Mouse (Mus musculus): ENCODE results near the gene Rtn4.

Rtn4 gene

DNA sequence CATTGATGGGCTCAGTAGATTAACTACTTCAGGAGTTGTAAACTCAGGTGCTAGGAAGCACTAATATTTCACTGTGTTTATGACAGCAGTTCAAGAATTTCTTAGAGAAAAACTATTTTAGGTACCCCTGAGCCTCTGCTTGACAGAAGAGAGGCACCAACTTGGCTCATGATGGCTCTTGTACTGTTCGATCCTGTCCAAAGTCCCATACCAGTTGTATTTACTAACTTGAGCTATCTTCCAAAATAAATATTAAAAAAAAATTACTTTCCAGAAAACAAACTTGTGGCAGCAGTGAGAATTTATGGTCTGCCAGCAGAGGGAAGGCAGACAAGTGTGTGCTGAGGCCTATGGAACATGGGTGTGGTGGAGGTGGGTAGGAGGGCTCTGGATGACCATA lies 70.0 kb downstream of the Rtn4 start:
- no peak for DNase-seq (ENCODE audit: low read depth, low spot score)

GRCm38 (mm10) chr11:29765063-29765462 lies 72.3 kb downstream of the Rtn4 start:
- no peak for DNase-seq (ENCODE audit: low read depth, low spot score)

GRCm38 (mm10) chr11:29766313-29766982 lies 73.7 kb downstream of the Rtn4 start:
- no peak for DNase-seq (ENCODE audit: low read depth, low spot score)

DNA sequence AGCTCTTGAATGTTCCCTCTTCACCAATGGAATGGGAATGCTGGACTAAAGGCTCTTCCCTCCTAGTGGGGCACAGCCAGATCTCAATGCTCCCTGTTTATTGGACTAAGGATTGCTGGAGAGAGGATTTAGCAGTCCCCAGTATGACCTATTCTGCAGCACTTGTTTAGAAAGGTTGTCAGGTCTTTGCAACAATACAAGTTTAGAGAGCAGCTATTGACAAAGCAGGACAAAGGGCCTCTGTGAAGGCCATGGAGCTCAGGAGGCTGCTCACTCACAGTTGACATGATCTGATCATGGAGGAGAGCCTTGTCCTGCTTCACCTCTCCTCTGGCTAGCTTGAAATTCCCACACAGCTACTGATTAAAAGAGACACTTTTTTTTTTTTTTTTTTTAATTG lies 75.8 kb downstream of the Rtn4 start:
- no peak for DNase-seq (ENCODE audit: low read depth, low spot score)

DNA sequence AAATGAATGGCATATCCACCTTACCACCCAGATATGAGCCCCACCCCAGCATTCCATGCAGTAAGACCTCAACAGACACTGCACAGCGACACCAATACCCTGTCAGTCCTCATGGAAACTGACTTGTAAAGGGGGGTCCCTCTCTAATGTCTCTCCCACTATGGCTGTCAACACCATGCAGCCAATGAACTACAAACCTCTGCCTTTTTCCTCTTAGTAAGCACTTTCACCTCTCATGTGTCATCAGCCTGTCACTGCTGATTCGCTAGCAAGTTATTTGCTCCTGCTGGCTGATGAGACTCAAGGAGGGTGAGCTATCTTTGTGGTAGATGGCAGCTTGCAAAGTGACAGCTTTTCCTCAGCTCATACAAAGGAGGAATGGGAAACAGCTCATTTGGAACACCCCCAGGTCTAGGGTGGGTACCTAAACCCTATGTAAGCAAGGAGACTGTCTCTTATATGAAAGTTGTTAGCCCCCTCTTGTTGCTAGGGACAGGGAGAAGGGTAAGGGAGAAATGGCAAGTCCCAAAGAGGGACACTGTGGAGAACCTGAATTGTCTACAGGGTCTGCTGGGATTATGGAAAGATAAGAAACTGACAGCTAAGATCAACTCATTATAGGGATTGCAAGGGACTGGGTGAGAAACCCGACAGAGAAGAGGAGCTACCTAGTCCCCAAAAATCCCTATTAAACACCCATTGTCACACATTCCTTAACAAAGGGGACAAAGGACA lies 78.1 kb downstream of the Rtn4 start:
- no peak for DNase-seq (ENCODE audit: low read depth, low spot score)

- no peak for DNase-seq (ENCODE audit: low read depth, low spot score)
These were observed 79.5 kb downstream of the Rtn4 start for GRCm38 (mm10) chr11:29772279-29772678.

GRCm38 (mm10) chr11:29774296-29774695 lies 81.5 kb downstream of the Rtn4 start:
- DNase-seq (ENCODE audit: low read depth, low spot score): no peak

DNA sequence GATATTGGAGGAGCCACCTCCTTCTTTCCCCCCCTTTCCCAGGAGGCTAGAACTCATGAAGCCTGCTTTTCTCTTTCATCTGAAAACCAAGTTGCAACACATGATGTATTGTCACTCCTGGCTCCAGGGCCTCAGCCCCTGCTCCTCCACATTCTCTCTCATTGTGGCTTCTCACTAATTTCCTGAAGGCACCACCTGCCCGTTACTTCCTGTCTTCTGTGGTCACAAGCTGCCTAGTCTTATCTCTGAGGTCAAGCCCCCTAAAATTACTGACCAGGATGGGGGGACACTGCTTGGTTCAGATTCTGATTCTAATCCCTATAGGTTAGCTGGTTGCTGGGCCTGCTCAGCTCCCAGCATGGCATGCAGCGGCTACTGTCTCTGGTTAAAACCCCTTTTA lies 82.0 kb downstream of the Rtn4 start:
- DNase-seq (ENCODE audit: low read depth, low spot score): no peak

DNA sequence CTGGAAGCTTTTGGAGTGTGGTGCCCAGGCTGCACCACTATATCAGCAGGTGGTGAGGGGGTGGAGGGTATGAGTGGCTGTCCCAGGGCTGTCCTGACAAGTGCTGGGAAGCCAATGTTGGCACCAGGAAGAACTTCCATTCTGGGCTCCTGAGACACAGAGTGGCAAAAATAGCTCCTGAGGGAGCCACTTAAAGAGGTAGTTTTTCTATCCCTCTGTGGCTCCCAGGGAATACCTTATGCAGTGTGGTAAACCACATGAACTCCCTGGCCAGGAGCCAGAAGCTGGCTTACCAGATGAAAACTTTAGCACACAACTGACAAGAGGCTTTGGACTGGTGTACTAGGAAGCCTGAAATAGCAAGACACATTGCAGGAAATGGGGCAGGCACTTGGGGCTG lies 85.2 kb downstream of the Rtn4 start:
- no peak for DNase-seq (ENCODE audit: low read depth, low spot score)

GRCm38 (mm10) chr11:29778936-29779335 lies 86.2 kb downstream of the Rtn4 start:
- DNase-seq (ENCODE audit: low read depth, low spot score): no peak

DNA sequence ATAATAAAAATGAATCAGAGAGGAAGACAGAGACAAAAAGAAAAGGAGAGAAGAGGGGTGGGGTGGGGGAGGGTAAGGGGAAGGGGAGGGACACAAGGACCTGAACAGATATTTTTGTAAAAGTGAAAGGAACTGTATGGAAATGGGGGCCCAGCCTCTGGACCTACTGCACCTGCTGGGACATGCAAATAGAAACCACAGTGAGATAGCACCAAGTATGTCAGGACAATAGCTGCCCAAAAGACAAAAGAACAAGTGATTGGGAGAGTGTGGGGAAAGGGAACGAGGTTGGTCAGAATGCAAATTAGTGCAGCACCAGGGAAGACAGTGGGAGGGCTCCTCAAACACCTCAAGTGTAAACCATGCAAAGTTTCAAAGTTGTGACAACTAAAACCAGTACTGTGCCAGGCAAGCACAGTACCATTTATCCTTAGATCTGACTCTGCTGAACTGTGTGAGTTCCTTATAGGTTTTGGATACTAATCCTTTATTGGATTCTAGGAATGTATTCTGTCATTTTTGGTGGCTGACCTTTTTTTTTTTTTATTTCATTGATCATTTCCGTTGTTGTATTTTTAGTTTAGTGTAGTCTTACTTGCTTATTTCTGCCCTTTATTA lies 86.8 kb downstream of the Rtn4 start:
- no peak for DNase-seq (ENCODE audit: low read depth, low spot score)

DNA sequence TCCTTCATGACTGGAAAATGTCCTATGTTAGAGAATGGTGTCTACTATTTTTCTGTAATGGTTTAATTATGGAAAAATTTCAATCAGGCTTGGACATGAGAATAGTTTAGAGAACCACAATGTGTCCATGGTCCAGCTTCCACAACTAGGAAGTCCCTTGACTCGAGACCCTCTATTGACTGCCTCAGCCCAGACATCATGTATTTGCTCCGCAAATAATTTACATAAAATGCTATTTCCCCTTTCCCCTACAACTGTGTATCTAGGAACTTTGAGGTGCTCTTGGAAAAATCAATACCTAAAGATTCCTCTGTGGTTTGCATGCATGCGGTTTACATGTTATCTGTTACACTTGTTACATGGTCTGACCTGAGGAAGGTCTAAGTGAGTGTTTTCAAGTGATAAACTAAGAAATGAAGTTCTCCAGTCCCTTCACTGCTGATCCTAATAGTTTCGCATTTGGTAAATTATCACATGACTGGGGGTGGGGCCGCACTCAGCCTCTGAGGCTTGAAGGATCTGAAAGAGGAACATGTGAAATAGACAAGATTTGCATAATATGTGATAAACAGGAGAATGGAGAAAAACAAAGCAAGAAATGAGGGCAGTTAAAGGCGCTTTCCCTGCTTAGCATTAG lies 94.0 kb downstream of the Rtn4 start:
- DNase-seq (ENCODE audit: low read depth, low spot score): no peak

GRCm38 (mm10) chr11:29787473-29787872 lies 94.7 kb downstream of the Rtn4 start:
- DNase-seq (ENCODE audit: low read depth, low spot score): no peak

- no peak for DNase-seq (ENCODE audit: low read depth, low spot score)
These were observed 95.8 kb downstream of the Rtn4 start for GRCm38 (mm10) chr11:29788499-29788898.

- no peak for DNase-seq (ENCODE audit: low read depth, low spot score)
These were observed 96.3 kb downstream of the Rtn4 start for GRCm38 (mm10) chr11:29788921-29789638.

DNA sequence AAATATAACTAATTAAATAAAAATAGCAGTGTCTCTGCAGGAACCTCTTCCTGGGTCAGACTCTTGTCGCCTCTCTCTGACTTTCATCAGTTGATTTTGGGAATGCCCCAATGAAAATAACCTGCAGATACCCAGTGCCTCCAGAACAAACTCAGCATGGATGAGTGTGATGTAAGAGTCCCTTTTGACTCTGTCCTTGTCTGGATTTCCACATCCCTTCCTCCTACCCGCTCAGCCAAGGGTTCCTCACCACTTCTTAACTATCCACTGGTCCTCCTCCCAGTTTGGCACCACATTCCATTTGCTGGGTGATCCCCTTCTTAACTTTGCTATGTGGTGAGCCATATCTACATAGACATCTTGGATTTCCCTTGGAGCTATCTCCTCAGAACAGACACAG lies 98.0 kb downstream of the Rtn4 start:
- no peak for DNase-seq (ENCODE audit: low read depth, low spot score)

Measured in embryo, embryonic 11.5 days (tissue).